Mouse (Mus musculus) lung, adult 2 months (tissue): ENCODE measurements around the gene Fam173b.

ENCODE experiments used
- CTCF ChIP-seq: fragments of 200-500 bp; IDR thresholded peaks from 2 replicates; pipeline ENCODE4 v1.5.1; 2011; ENCODE audit warnings: mild to moderate bottlenecking, low read length, control low read depth; ENCODE audit not compliant: insufficient read depth
- POLR2A ChIP-seq: fragments of 200-500 bp; IDR thresholded peaks from 2 replicates; pipeline ENCODE4 v1.6.1; 2011; ENCODE audit warnings: low read depth, mild to moderate bottlenecking, control low read depth, low read length, borderline replicate concordance; ENCODE audit errors: extremely low read depth

GRCm38 (mm10) chr15:31660133-31660795 is 58.6 kb downstream of the Fam173b start:
- TF ChIP-seq CTCF (no peak), POLR2A (no peak)
